Mouse (Mus musculus) heart, postnatal 0 days (tissue): ENCODE measurements around the gene Gm20532. TPM values are rescaled to one million over a fixed set of nuclear protein-coding genes. Genes with fewer than 3 reads are reported as not detected.
A peak's percentile ranks its signal among the peaks of the same experiment; 100 is the strongest.

ENCODE experiments used
- ATAC-seq: fragments of 200-750 bp; cut with Nextera tagmentation; 2 replicates; pipeline ENCODE4 v1.8.0; 2017; ENCODE audit warnings: low read depth, moderate number of reproducible peaks, moderate library complexity; ENCODE audit not compliant: insufficient read depth
- DNase-seq: peaks from one replicate; pipeline ENCODE4 v3.0.0-alpha.2; 2016; ENCODE audit warnings: low spot score
- H3K27ac ChIP-seq: fragments of 300-500 bp; sonication (generic); 2 replicates; pipeline ENCODE4 v1.5.1; 2014; ENCODE audit warnings: low read depth, mild to moderate bottlenecking
- H3K27me3 ChIP-seq: fragments of 300-500 bp; sonication (generic); 2 replicates; pipeline ENCODE4 v1.6.1; 2014; ENCODE audit warnings: low read length, mixed read lengths; ENCODE audit not compliant: control insufficient read depth, insufficient read depth
- H3K36me3 ChIP-seq: fragments of 300-500 bp; sonication (generic); replicated peaks from 2 replicates; pipeline ENCODE4 v1.6.1; 2014; ENCODE audit warnings: low read length, mixed read lengths; ENCODE audit not compliant: control insufficient read depth, insufficient read depth
- H3K4me1 ChIP-seq: fragments of 300-500 bp; sonication (generic); 2 replicates; pipeline ENCODE4 v1.6.1; 2014; ENCODE audit warnings: antibody characterized with exemption; ENCODE audit not compliant: control insufficient read depth, insufficient read depth
- H3K4me2 ChIP-seq: fragments of 300-500 bp; sonication (generic); 2 replicates; pipeline ENCODE4 v1.6.1; 2014; ENCODE audit warnings: low read depth, mild to moderate bottlenecking, low read length, moderate library complexity
- H3K4me3 ChIP-seq: fragments of 300-500 bp; sonication (generic); 2 replicates; pipeline ENCODE4 v1.5.1; 2014; ENCODE audit warnings: low read depth, low read length
- H3K9ac ChIP-seq: fragments of 300-500 bp; sonication (generic); replicated peaks from 2 replicates; pipeline ENCODE4 v1.6.1; 2014; ENCODE audit warnings: low read depth, low read length, mixed read lengths
- H3K9me3 ChIP-seq: fragments of 300-500 bp; sonication (generic); replicated peaks from 2 replicates; pipeline ENCODE4 v1.6.1; 2016; ENCODE audit warnings: low read length; ENCODE audit not compliant: control insufficient read depth
- CTCF ChIP-seq: IDR thresholded peaks from 2 replicates; pipeline ENCODE4 v1.5.1; 2016; ENCODE audit warnings: antibody characterized with exemption, control low read depth, low read depth
- EP300 ChIP-seq: IDR thresholded peaks from 2 replicates; pipeline ENCODE4 v1.6.1; 2016; ENCODE audit warnings: antibody characterized with exemption, low read depth
- WGBS: fragments of 180-500 bp; shearing (Covaris S2); extraction: QIAGEN DNeasy Blood & Tissue Kit; methylation state at CpG from one replicate; pipeline ENCODE4 v1.1.7; 2014; 5-methylcytosine and 5-hydroxymethylcytosine counted together
- polyA plus RNA-seq: library from polyadenylated mRNA; unstranded; fragments of >200 nt; fragmentation: Nextera tagmentation; extraction: Ambion mirVana; gene quantifications from 2 replicates; pipeline ENCODE4 v1.2.1, GENCODE M21; 2015
- total RNA-seq: library from RNA; depleted of rRNA; stranded (reverse); fragments of >200 nt; gene quantifications from 2 replicates; pipeline ENCODE4 v1.2.3, GENCODE M21; 2014; ENCODE audit warnings: low replicate concordance

Gm20532 gene
- total and polyA plus RNA-seq, 2 experiments from 2014 or later = not detected

DNA sequence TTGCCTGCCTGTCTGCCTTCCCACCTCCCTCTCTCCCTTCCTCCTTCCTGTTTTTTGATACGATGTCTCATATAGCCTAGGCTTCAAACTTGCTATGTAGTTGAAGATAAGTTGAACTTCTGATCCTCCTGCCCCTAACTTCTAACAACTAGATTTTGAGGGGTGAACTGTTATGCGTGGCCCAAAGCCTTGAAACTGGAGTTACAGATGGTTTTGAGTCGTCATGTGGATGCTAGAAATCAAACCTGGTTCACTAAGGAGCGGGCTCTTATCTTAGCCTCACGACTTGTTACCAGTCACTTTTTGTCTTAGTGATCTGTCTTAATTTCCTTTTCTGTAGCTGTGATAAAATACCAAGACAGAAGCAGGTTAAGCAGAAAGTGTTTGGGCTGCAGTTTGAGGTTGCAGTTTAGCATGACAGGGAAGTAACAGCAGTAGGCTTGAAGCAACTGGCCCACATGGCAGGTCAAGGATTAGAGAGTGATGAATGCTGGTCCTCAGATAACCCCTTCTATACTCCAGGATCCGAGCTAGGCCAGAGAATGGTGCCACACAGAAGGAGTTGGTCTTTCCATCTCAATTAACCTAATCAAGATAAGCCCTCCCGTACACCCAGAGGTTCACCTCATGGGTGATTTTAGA lies 54.7 kb downstream of the Gm20532 start:
- Histone ChIP-seq H3K9ac (no peak overlapping the region), H3K4me1 (peaks cover 19% of the 10 kb centered on the region), H3K27me3 (no peaks in the 10 kb centered on the region), H3K36me3 (peaks cover 21% of the 10 kb centered on the region), H3K9me3 (no peaks in the 10 kb centered on the region), H3K4me2 (no peak overlapping the region), H3K27ac (no peak overlapping the region), H3K4me3 (no peak overlapping the region)
- TF ChIP-seq CTCF = no peak
- TF ChIP-seq EP300 = no peak
- ATAC-seq = no peak
- WGBS = 66% methylated on average over 7 of the region's 7 CpGs
- DNase-seq = no peak

DNA sequence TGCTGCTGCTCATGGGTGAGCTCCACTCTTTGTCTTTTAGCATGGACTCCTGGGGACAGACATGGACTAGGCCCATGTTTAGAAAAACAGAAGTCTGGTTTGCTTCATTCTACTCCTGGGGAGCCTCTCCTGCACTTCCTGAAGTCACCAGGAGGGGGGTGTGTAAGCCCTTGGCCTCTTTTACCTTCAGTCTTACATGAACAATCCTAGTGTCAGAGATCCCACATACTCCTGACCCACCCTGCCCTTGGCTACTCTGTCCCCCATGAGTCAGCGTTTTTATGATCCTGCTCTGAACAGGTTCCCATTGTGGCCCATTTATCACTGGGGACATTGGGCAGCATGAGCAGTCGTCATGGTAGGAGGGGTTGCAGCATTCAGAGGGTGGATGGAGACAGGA lies 57.5 kb downstream of the Gm20532 start:
- Histone ChIP-seq H3K27me3 (no peaks in the 10 kb centered on the region), H3K27ac (no peak overlapping the region), H3K4me1 (peaks cover 7% of the 10 kb centered on the region), H3K9ac (no peak overlapping the region), H3K4me3 (no peak overlapping the region), H3K36me3 (no peaks in the 10 kb centered on the region), H3K4me2 (no peak overlapping the region), H3K9me3 (no peaks in the 10 kb centered on the region)
- DNase-seq (no peak), ATAC-seq (no peak)
- 53% methylated on average over 2 of the region's 2 CpGs for WGBS
- TF ChIP-seq CTCF (peak; percentile 46), EP300 (no peak)

DNA sequence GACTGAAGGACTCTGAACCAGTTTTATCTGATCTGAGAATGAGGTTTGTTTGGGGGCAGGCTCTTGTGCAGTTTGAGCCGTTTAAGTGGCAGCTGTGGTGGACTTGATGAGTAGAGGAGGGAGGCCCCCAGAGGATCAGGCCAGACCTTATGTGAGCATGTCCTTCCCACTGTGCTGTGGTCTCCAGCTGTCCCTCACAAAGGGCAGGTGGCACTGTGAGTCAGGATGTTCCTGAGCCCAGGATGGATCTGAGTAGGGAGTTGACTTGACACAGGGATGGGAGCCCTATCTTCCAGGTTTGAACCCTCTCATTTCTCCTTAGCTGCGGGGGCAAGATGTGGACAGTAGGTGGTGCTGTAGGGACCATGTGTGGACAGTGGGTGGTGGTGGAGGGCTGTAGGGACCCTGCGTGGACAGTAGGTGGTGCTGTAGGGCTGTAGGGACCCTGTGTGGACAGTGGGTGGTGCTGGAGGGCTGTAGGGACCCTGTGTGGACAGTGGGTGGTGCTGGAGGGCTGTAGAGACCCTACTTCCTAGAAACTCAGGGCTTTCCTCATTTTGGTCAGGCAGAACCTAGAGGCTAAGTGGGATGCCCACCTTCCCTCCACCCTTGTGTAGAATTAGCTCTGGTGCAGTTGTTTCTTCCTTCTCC lies 60.3 kb downstream of the Gm20532 start:
- no peaks in the 10 kb centered on the region for H3K36me3 ChIP-seq
- H3K9me3 ChIP-seq = no peaks in the 10 kb centered on the region
- H3K4me2 ChIP-seq = no peak overlapping the region
- peak; percentile 99 for ATAC-seq
- H3K4me3 ChIP-seq = no peak overlapping the region
- H3K27me3 ChIP-seq = no peaks in the 10 kb centered on the region
- peaks cover 4% of the 10 kb centered on the region; the same call in 1 of the 2 replicates for H3K4me1 ChIP-seq
- H3K9ac ChIP-seq = no peak overlapping the region
- no peak overlapping the region for H3K27ac ChIP-seq
- 11% methylated on average over 3 of the region's 3 CpGs for WGBS
- TF ChIP-seq CTCF (peak; percentile 100), EP300 (no peak)
- peak; percentile 85 for DNase-seq

DNA sequence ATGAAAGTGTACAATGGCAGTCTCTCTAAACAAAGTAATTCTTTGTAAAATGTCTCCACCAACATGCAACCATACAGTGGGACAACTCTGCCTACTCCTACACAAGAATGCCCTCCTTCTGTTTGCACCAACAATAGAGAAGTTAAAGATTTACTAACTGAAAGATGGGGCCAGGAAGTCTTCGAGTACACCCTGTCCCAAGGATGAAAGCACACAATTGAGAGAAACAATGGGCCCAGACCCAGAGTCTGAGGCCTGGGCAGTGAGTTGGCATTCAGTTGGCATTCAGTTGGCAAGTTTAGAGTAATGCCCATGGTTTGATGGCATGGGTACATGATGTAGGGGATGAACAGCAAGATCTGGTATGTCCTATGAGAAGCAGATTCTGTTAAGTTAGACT lies 68.2 kb downstream of the Gm20532 start:
- H3K9ac ChIP-seq = no peak overlapping the region
- no peak overlapping the region for H3K4me3 ChIP-seq
- TF ChIP-seq CTCF = no peak
- TF ChIP-seq EP300 = no peak
- H3K4me1 ChIP-seq = no peaks in the 10 kb centered on the region
- H3K27ac ChIP-seq = no peak overlapping the region
- H3K4me2 ChIP-seq = no peak overlapping the region
- ATAC-seq (no peak), DNase-seq (no peak)
- 51% methylated on average over 1 of the region's 1 CpGs for WGBS
- no peaks in the 10 kb centered on the region for H3K9me3 ChIP-seq
- no peaks in the 10 kb centered on the region for H3K27me3 ChIP-seq
- no peaks in the 10 kb centered on the region for H3K36me3 ChIP-seq

- Histone ChIP-seq H3K4me1 (no peaks in the 10 kb centered on the region), H3K27me3 (no peaks in the 10 kb centered on the region), H3K9ac (no peak overlapping the region), H3K36me3 (no peaks in the 10 kb centered on the region), H3K9me3 (no peaks in the 10 kb centered on the region), H3K4me3 (no peak overlapping the region), H3K4me2 (no peak overlapping the region), H3K27ac (no peak overlapping the region)
- ATAC-seq (no peak), DNase-seq (no peak)
- TF ChIP-seq CTCF = no peak
- no peak for TF ChIP-seq EP300
- WGBS = 76% methylated on average over 2 of the region's 2 CpGs
Observed at GRCm38 (mm10) chr2:26657426-26657825, 71.0 kb downstream of the Gm20532 start.

GRCm38 (mm10) chr2:26661143-26661752 lies 74.8 kb downstream of the Gm20532 start:
- H3K36me3 ChIP-seq = no peaks in the 10 kb centered on the region
- no peak for DNase-seq
- H3K27me3 ChIP-seq = no peaks in the 10 kb centered on the region
- no peaks in the 10 kb centered on the region for H3K9me3 ChIP-seq
- TF ChIP-seq EP300 = no peak
- no peak for TF ChIP-seq CTCF
- H3K4me2 ChIP-seq = peak overlapping the region; percentile 53
- H3K27ac ChIP-seq = no peak overlapping the region
- WGBS = 0% methylated on average over 15 of the region's 20 CpGs
- H3K4me1 ChIP-seq = no peaks in the 10 kb centered on the region
- H3K9ac ChIP-seq = no peak overlapping the region
- peak overlapping the region; percentile 18 for H3K4me3 ChIP-seq
- ATAC-seq = no peak; the same call in 1 of the 2 replicates
